Mouse (Mus musculus) bone marrow macrophage, adult 2 months (primary cell): ENCODE data around the gene Shisa3.

Source experiments
- CTCF ChIP-seq: IDR thresholded peaks from 2 replicates; pipeline ENCODE4 v1.5.1; 2012; ENCODE audit warnings: low read depth, mild to moderate bottlenecking, low read length, moderate library complexity
- POLR2A ChIP-seq: IDR thresholded peaks from 2 replicates; pipeline ENCODE4 v1.6.1; 2012; ENCODE audit warnings: mild to moderate bottlenecking, low read depth, low read length, borderline replicate concordance

- no peak for TF ChIP-seq POLR2A
- TF ChIP-seq CTCF: no peak
These were observed 23.6 kb downstream of the Shisa3 start for GRCm38 (mm10) chr5:67631261-67631660.
